Mouse (Mus musculus): ENCODE measurements around the gene Alx3. TPM values are rescaled to one million over a fixed set of nuclear protein-coding genes. Genes with fewer than 3 reads are reported as not detected.
A peak's percentile ranks its signal among the peaks of the same experiment; 100 is the strongest.
"Not testable (repeated sequence)": the region's sequence is repeated elsewhere in the genome, so short reads cannot be mapped to it uniquely, and the experiment has no call there.

The Alx3 gene
- polyA plus RNA-seq, 1 experiment from 2014 or later: 1.2 TPM

DNA sequence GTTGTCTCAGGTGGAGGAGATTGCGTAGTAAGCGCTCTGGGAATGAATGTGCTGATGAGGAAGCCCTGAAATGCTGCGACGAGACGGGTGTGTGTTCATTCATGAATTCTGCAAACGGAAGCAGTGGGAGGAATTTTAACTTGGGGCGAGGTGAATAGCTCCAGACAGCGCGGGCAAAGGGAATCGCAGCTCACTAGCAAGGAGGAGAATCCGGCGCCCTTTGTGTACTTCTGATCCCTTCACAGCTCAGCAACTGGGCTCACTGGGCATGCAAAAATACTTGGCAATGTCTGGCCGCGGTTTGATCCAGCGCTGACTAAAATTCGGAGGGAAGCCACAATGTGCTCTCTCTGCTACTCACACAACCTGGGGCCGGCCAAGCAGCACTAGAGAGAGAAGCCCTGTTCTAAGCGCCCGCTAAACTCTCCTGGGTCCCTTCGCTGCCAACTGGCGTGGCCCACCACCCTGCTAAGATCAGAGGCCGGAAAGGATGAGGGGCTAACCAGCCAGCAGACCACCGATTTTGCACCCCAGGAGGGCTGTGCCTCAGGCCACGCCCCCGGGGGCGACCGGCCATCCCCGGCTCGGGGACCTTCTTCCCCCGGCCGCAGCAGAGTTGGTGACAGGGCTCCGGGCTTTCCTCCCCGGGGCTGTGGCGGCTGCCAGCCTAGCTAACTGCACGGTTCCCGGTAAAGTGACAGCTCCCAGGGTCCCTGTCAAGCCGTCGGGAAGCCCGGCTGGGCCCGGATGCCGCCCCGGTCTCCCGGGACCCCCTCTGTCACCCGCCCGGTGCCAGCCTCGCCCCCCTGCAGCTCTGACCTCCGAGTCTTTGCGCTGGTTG, 36.1 kb downstream of the Alx3 start, which contains the start of gene Gm10961:
Gene Gm10961, plus strand, starts transcription at position 641 of the 841 bp plus-strand sequence.
- H3K9ac ChIP-seq (replicated peaks): peak within 1 kb of the TSS; percentile 100
- H3K27me3 ChIP-seq: no peaks in the 10 kb centered on the region
- peaks cover 30% of the 10 kb centered on the region for H3K36me3 ChIP-seq
- H3K4me2 ChIP-seq (replicated peaks): peak within 1 kb of the TSS; percentile 68
- ATAC-seq: peak; percentile 85
- H3K4me3 ChIP-seq (replicated peaks): peak within 1 kb of the TSS; percentile 97
- peaks cover 24% of the 10 kb centered on the region for H3K4me1 ChIP-seq (replicated peaks)
- WGBS: under 1% methylated on average over 48 of the region's 48 CpGs
- no peaks in the 10 kb centered on the region for H3K9me3 ChIP-seq
- H3K27ac ChIP-seq: peak within 1 kb of the TSS; percentile 99

DNA sequence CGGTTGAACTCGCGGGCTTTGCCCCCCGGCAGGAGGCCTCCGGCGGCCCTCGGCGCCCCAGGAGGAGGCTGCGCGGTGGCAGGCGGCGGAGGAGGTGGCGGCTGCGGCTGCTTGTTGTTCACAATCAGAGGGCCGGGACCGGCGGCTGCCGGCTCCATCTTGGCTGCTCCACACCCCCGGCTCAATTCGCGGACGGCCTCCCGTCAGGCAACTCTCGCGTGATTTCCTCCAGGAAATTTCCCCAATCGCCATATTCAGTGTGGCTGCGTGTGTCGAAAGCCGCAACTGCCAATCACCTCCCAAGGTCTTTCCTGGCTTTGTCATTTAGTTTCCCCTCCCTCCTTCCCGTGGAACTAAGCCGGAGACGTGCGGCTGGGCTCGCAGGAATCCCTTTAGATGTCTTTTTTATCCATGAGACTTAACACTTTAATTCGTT, 36.7 kb downstream of the Alx3 start, which contains the start of gene Strip1:
Gene Strip1, minus strand, starts transcription at position 172 of the 436 bp plus-strand sequence.
- peaks cover 24% of the 10 kb centered on the region for H3K4me1 ChIP-seq (replicated peaks)
- peak within 1 kb of the TSS; percentile 68 for H3K4me2 ChIP-seq (replicated peaks)
- no peaks in the 10 kb centered on the region for H3K9me3 ChIP-seq
- ATAC-seq: peak; percentile 96
- H3K36me3 ChIP-seq: peaks cover 23% of the 10 kb centered on the region
- H3K27me3 ChIP-seq: no peaks in the 10 kb centered on the region
- WGBS: 0% methylated on average over 35 of the region's 35 CpGs
- H3K4me3 ChIP-seq (replicated peaks): peak within 1 kb of the TSS; percentile 97
- peak within 1 kb of the TSS; percentile 100 for H3K9ac ChIP-seq (replicated peaks)
- H3K27ac ChIP-seq: peak within 1 kb of the TSS; percentile 99

DNA sequence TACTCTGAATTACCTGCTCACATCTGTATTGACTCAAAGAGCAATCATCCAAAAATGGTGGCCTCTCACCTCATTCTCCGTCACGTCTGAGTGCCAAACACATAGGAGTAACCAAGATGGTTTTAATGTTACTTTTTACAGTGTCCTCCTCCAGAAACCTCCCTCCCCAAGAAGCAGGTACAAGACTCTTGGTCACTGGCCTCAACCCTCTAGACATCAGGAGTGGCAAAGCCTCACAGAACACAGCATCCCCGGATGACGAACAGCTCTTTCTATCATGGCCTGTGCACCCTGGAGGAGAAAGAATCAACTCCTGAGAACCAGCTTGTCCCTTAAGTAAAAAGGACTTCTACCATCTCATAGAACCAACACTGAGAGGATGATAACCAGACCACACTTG, 38.0 kb downstream of the Alx3 start:
- peaks cover 24% of the 10 kb centered on the region for H3K4me1 ChIP-seq (replicated peaks)
- no peak overlapping the region for H3K27ac ChIP-seq
- ATAC-seq: no peak
- H3K4me2 ChIP-seq (replicated peaks): no peak overlapping the region
- H3K27me3 ChIP-seq: no peaks in the 10 kb centered on the region
- H3K36me3 ChIP-seq: peaks cover 11% of the 10 kb centered on the region
- no peak overlapping the region for H3K4me3 ChIP-seq (replicated peaks)
- 90% methylated on average over 4 of the region's 4 CpGs for WGBS
- no peak overlapping the region for H3K9ac ChIP-seq (replicated peaks)
- no peaks in the 10 kb centered on the region for H3K9me3 ChIP-seq

DNA sequence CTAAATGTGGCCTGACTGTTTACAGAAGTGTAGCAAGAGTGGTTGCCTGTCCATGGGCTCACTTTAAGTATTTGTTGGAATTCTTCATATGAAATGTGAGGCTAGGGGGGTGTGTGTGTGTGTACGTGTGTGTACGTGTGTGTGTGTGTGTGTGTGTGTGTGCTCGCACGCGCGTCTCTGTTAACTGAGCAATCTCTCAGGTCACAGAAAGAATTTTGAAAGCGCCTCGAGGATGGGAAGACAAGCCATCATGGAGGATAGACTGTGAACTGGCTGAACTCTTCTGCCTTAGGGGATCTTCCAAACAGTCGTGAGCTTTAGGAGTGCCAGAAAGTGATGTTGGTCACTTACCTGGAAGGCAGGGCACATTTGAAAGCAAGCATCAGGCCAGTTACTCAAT, 39.1 kb downstream of the Alx3 start:
- no peaks in the 10 kb centered on the region for H3K27me3 ChIP-seq
- H3K27ac ChIP-seq: no peak overlapping the region
- no peaks in the 10 kb centered on the region for H3K9me3 ChIP-seq
- no peak overlapping the region for H3K9ac ChIP-seq (replicated peaks)
- H3K4me2 ChIP-seq (replicated peaks): no peak overlapping the region
- H3K4me1 ChIP-seq (replicated peaks): peaks cover 19% of the 10 kb centered on the region
- H3K36me3 ChIP-seq: peaks cover 3% of the 10 kb centered on the region
- no peak overlapping the region for H3K4me3 ChIP-seq (replicated peaks)
- WGBS: 89% methylated on average over 9 of the region's 9 CpGs
- no peak for ATAC-seq

DNA sequence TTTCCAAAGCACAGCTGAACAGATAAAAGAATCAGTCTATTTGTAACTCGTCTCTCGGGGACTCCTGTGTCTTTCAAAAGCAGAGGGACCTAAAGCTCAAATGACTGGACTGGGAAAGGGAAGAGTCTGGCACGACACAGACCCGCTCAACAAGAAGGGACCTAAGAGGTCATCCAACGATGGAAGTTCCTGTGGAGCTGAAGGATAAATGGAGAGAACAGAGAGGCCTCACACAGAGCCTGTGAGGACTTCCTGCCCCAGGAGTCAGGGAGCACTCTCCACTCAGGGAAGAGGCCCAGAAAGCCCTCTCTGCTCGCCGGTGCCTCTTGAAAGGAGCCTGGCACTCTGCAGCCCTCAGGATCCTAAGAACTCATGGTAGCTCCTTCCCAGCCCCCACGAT, 41.0 kb downstream of the Alx3 start:
- H3K27ac ChIP-seq: no peak overlapping the region
- no peak overlapping the region for H3K4me3 ChIP-seq (replicated peaks)
- no peak overlapping the region for H3K9ac ChIP-seq (replicated peaks)
- H3K36me3 ChIP-seq: no peaks in the 10 kb centered on the region
- H3K9me3 ChIP-seq: no peaks in the 10 kb centered on the region
- ATAC-seq: no peak
- 62% methylated on average over 8 of the region's 8 CpGs for WGBS
- H3K27me3 ChIP-seq: no peaks in the 10 kb centered on the region
- no peak overlapping the region for H3K4me2 ChIP-seq (replicated peaks)
- 0 out of 2 replicates have a peak, but pooled peaks cover 2% of the 10 kb centered on the region for H3K4me1 ChIP-seq (replicated peaks)

DNA sequence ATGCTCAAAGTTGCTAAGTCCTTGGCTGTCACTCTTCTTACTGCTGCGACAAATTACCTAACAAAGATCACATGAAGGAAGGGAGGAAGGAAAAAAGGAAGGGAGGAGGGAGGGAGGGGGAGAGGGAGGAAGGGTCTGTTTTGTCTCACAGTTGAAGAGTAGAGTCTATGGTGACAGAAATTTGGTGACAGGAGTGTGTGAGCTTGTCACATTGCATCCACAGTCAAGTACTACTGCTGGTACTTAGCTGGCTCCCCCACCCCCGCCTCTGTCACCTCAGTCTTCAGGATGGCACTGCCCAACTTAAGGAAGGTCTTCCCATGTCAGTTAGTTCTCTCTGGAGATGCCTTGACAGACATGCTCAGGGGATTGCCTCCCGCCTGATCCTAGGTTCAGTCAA, 41.4 kb downstream of the Alx3 start:
- Histone ChIP-seq H3K4me1 (replicated peaks) (0 out of 2 replicates have a peak, but pooled peaks cover 2% of the 10 kb centered on the region), H3K27ac (no peak overlapping the region), H3K4me2 (replicated peaks) (no peak overlapping the region), H3K36me3 (no peaks in the 10 kb centered on the region), H3K4me3 (replicated peaks) (no peak overlapping the region), H3K9ac (replicated peaks) (no peak overlapping the region), H3K27me3 (no peaks in the 10 kb centered on the region), H3K9me3 (no peaks in the 10 kb centered on the region)
- no peak for ATAC-seq
- WGBS: 77% methylated on average over 3 of the region's 3 CpGs

DNA sequence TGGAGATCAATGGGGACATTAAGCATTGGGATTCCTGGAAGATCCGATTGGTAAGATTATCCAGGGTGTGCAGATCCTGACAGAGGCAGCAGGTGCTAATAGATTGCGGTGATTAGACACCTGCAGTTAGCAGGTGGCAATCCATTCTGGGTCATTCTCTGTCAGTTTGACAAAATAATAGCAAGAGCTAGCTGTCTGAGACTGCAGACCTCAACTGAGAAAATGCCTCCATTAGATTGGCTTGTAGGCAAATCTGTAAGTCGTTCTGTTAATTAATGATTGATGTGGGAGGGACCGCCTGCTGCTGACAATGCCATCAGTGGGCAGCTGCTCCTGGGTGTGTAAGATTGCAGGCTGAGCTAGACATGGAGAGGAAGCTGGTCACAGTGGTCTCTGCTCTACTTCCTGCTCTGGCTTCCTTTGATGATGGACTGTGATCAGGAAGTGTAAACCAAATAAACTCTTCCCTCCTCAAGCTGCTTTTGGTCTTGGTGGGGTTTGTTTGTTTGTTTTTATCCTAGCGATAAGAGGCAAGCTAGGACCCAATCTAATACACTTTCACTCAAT, 42.9 kb downstream of the Alx3 start:
- ATAC-seq: no peak
- Histone ChIP-seq H3K4me1 (replicated peaks) (no peaks in the 10 kb centered on the region), H3K4me3 (replicated peaks) (no peak overlapping the region), H3K9me3 (no peaks in the 10 kb centered on the region), H3K9ac (replicated peaks) (no peak overlapping the region), H3K4me2 (replicated peaks) (no peak overlapping the region), H3K36me3 (no peaks in the 10 kb centered on the region), H3K27ac (no peak overlapping the region), H3K27me3 (no peaks in the 10 kb centered on the region)
- 65% methylated on average over 5 of the region's 5 CpGs for WGBS

DNA sequence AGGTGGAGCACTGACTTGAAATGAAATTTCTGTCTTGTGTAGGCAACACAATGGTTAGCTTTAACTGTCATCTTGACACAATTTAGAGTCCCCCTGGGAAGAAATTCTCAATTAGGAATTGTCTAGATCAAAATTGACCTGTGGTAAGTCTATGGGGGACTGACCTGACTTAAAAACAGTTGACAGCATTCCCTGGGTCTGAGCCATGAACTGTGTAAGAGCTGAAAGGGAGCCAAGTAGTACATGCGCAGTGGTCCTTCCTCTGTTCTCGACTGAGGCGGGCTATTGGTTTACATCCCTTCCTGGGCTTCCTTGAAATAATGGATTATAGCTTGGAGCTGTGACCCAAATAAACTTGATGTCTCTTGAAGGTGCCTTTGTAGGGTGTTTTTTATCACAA, 52.1 kb downstream of the Alx3 start:
- Histone ChIP-seq H3K9me3 (no peaks in the 10 kb centered on the region), H3K9ac (replicated peaks) (no peak overlapping the region), H3K27me3 (no peaks in the 10 kb centered on the region), H3K4me2 (replicated peaks) (no peak overlapping the region), H3K4me3 (replicated peaks) (no peak overlapping the region), H3K36me3 (no peaks in the 10 kb centered on the region), H3K27ac (no peak overlapping the region), H3K4me1 (replicated peaks) (no peaks in the 10 kb centered on the region)
- WGBS: 97% methylated on average over 3 of the region's 3 CpGs
- ATAC-seq: no peak

DNA sequence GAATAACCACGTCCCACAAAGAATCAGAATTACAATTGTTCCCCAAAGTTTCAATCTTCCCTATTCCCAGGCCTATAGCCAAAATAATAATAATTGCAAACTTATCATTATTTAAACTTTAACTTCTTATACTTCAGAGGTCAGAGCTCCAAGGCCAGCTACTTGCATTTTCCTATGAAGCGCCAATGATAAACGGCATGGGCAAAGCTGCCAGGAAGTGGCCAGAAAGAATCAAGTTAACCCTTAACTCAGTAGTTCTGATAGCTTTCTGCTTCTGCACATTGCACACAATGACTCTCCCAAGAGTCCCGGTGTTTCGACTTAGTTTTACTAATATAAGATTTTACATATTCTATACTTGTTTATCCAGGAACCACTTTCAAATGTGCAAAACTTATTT, 55.4 kb downstream of the Alx3 start:
- H3K36me3 ChIP-seq; H3K4me3 ChIP-seq (replicated peaks); H3K27me3 ChIP-seq; H3K4me1 ChIP-seq (replicated peaks); H3K4me2 ChIP-seq (replicated peaks); H3K27ac ChIP-seq; H3K9me3 ChIP-seq; ATAC-seq; H3K9ac ChIP-seq (replicated peaks): not testable (repeated sequence)
- whole genome bisulfite sequencing: 78% methylated on average over 5 of the region's 5 CpGs

DNA sequence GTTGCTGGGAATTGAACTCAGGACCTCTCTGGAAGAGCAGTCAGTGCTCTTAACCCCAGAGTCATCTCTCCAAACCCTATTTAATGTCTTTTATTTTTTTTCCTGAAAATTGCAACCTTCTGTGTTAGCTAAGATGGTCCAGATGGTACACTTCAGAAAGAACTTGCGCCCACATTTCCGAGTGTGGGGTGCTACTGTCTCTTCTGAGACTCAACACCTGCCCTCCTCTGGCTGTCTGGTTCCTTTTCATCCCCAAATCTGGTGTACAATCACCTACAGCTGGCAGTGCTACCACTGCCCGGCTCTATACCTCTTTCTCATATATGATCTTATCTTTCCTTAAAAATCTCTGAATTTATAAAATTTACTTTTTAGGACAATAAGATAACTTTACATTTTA, 58.1 kb downstream of the Alx3 start:
- H3K27me3 ChIP-seq: no peaks in the 10 kb centered on the region
- H3K4me2 ChIP-seq (replicated peaks): no peak overlapping the region
- no peak overlapping the region for H3K9ac ChIP-seq (replicated peaks)
- 96% methylated on average over 3 of the region's 3 CpGs for WGBS
- no peaks in the 10 kb centered on the region for H3K4me1 ChIP-seq (replicated peaks)
- ATAC-seq: no peak
- H3K27ac ChIP-seq: no peak overlapping the region
- H3K36me3 ChIP-seq: no peaks in the 10 kb centered on the region
- H3K4me3 ChIP-seq (replicated peaks): no peak overlapping the region
- no peaks in the 10 kb centered on the region for H3K9me3 ChIP-seq

DNA sequence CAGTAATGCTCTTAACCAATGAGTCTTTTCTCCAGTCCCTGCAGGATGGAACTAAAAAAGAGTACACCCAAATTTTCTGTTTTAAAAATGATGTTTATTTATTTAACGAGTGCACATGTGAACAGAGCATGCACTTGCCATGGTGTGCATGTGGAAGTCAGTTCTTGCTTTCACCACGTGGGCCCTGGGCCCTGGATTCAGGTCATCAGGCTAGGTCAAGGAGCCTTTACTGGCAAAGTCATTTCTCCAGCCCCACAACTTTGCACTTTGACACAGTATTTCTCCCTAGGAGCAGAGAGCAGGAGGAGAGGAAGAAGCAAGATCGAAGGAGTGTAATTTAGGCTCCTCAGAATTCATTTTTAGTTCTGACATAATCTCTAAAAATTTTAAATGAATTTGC, 60.0 kb downstream of the Alx3 start:
- WGBS: 80% methylated on average over 3 of the region's 3 CpGs
- no peak overlapping the region for H3K27ac ChIP-seq
- H3K36me3 ChIP-seq: peaks cover 14% of the 10 kb centered on the region
- H3K4me1 ChIP-seq (replicated peaks): no peaks in the 10 kb centered on the region
- H3K9me3 ChIP-seq: no peaks in the 10 kb centered on the region
- H3K4me3 ChIP-seq (replicated peaks): no peak overlapping the region
- no peaks in the 10 kb centered on the region for H3K27me3 ChIP-seq
- H3K4me2 ChIP-seq (replicated peaks): no peak overlapping the region
- H3K9ac ChIP-seq (replicated peaks): no peak overlapping the region
- ATAC-seq: no peak
